Mouse (Mus musculus) embryonic stem cell, embryonic (primary cell): ENCODE results near the gene Exoc3l2.

Experiments used
- CTCF ChIA-PET, 4 experiments: fragments of 300-600 bp in 2 of 4; fragments of 350-600 bp in 2 of 4; sonication (Branson Sonifier 250); formaldehyde crosslinking; loops; one replicate each; lab custom pipeline; 2022; ENCODE audit warnings: inconsistent platforms in 2 of 4; lab: Charles Lee
- POLR2A ChIA-PET, 4 experiments: fragments of 300-600 bp in 2 of 4; fragments of 350-600 bp in 2 of 4; sonication (Branson Sonifier 250); formaldehyde crosslinking; loops; one replicate each; lab custom pipeline; 2022; ENCODE audit warnings: antibody characterized with exemption in 4 of 4, inconsistent platforms in 1 of 4; lab: Charles Lee

The Exoc3l2 gene

DNA sequence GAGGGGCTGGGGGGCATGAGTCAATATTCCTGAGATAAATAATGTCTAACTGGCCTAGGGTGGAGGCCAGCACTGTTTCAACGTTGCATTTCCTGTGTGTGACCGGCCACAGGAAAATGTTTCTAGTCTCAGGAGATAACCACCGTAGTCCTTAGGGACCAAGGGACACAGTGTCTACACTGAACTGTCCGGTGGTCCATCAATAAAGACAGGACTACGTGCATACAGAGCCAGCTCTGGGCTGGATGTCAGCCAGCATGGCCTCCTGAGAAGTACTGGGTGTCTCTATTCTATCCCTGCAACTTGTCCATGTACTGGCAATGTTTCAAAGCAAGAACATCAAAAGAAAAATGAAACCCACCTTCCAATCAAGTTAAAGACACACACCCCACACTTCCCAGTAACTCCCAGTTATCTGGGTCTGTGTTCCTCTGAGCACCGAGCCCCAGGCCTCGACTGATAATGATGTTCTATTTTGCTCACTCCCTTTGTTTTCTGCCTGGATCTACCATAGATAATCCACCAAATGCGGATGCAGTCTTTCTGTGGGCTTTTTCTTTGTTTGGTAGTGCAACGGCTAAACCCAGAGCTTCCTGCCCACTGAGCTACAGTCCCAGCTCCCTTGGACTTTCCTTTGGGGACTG is 21.6 kb upstream of the Exoc3l2 start:
- POLR2A ChIA-PET = no interaction called here

DNA sequence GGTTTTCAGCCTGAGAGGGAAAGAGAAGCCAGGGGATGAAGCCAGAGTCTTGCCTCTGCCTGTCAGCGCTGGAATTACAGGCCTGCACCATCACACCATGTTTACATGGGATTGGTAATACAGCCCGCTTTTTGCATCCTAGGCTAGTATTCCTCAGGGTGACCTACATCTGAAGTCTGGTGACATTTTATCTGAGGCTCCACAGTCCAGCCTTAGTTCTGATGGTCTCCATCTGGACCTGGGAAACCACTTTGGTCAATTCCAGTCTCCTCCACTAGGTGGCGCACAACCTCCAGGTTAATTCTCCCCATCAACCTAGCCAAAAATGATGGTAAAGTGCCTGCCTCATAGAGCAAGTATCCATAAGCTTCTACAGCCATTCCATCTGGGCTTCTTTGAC is 19.8 kb upstream of the Exoc3l2 start:
- ChIA-PET CTCF (interaction anchor here (0.5 to 2.1 kb wide), 47 partner anchors 8 to 306 kb away, joined by 3 to 10 read pairs (median 4); partner anchors contain the start of genes Exoc3l2 (in 2 of the 4) and Nkpd1 (in 2 of the 4)), POLR2A (interaction anchor here in 2 of 4 experiments (0.9 to 1.1 kb wide), 2 partner anchors 17 to 147 kb away, joined by 3 read pairs; no protein-coding TSS in a partner anchor)

More for the DNA sequence above, 21.6 kb upstream of the Exoc3l2 start:
- CTCF ChIA-PET = interaction anchor here in 3 of 4 experiments (0.5 to 1.7 kb wide), 3 partner anchors 9 to 13 kb away, joined by 3 to 4 read pairs (median 4); no protein-coding TSS in a partner anchor

DNA sequence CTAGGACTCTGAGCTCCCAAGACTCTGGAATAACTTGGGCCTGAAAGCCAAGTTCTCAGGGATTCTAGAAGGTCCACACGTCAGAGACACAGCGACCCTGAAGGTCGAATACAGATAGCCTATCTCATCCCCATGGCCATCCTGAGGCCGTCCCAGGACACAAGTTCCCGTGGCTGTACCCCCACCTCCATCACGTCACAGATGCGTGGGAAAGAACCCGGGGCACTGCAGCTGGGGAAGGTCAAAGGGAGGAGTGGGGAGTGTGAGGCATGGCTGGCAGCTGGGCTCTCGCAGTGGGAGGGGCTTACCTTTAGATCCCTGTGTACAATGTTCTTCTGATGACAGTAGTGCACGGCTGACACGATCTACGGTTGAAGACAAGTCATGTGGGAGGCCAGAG is 18.3 kb upstream of the Exoc3l2 start:
- ChIA-PET POLR2A (no interaction called here), CTCF (interaction anchor here in 3 of 4 experiments (0.7 to 1.6 kb wide), 6 partner anchors 12 to 145 kb away, joined by 3 to 10 read pairs (median 4); no protein-coding TSS in a partner anchor)

- POLR2A ChIA-PET = interaction anchor here in 2 of 4 experiments (0.6 to 1.7 kb wide), 5 partner anchors 14 to 42 kb away, joined by 3 to 6 read pairs (median 3); no protein-coding TSS in a partner anchor
- CTCF ChIA-PET = interaction anchor here in 1 of 4 experiments (1.6 kb wide), 1 partner anchor 142 kb away, joined by 7 read pairs; no protein-coding TSS in a partner anchor
Measured at GRCm38 (mm10) chr7:19447689-19448088, 15.4 kb upstream of the Exoc3l2 start.

DNA sequence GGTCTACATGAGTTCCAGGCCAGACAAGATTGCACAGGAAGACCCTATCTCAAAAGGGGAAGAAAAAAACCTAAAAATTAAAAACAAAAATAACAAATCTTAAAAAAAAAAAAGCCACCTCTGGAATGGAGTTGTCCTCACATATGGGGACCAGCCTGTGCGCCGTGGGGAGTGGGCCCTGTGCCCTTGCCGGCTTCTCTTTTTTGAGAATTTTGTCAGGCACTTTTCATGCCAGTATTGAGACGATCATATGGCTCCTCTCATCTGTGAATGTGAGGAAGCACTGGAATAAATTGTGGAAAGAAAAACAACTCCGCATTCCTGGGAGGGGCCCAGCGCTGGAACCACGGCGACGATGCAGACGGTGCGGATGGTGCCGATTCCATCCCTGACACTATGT is 14.0 kb upstream of the Exoc3l2 start:
- ChIA-PET POLR2A (interaction anchor here in 2 of 4 experiments (0.6 to 1.7 kb wide), 3 partner anchors 12 to 141 kb away, joined by 3 to 6 read pairs (median 4); no protein-coding TSS in a partner anchor), CTCF (interaction anchor here in 1 of 4 experiments (2.5 kb wide), 1 partner anchor 12 kb away, joined by 7 read pairs; no protein-coding TSS in a partner anchor)

DNA sequence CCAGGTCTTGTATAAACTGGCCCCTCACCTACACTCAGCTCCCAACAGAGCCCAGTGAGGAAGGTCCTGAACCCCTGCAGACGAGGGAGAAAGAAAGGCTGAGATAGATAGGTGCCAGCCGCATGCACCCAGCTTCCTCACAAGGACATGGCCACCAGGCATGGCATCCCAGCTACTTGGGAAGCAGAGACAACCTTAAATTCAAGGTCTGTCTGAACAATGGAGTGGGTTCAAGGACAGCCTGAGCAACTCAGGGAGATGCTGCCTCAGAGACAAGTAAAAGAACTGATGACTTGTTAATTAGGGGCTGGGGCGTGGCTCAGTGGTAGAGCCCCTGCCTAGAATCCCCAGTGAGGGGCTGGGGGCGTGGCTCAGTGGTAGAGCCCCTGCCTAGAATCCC is 7.9 kb upstream of the Exoc3l2 start:
- POLR2A ChIA-PET = interaction anchor here in 2 of 4 experiments (0.6 to 2.2 kb wide), 2 partner anchors 31 to 76 kb away, joined by 5 read pairs; no protein-coding TSS in a partner anchor

GRCm38 (mm10) chr7:19455819-19456495 is 7.2 kb upstream of the Exoc3l2 start:
- ChIA-PET CTCF (interaction anchor here in 3 of 4 experiments (0.5 to 1.7 kb wide), 6 partner anchors 24 to 420 kb away, joined by 3 to 9 read pairs (median 4); partner anchors contain the start of genes Bloc1s3 (in 1 of the 3) and Trappc6a (in 1 of the 3)), POLR2A (interaction anchor here in 1 of 4 experiments (1.0 to 2.2 kb wide), 3 partner anchors 14 to 75 kb away, joined by 4 to 5 read pairs (median 4); no protein-coding TSS in a partner anchor)

More for the DNA sequence above, 7.9 kb upstream of the Exoc3l2 start:
- CTCF ChIA-PET = interaction anchor here (0.5 to 2.0 kb wide), 6 partner anchors 11 to 421 kb away, joined by 3 to 9 read pairs (median 4); partner anchors contain the start of genes Bloc1s3 (in 1 of the 4), Ckm (in 1 of the 4) and Trappc6a (in 1 of the 4)

GRCm38 (mm10) chr7:19456628-19457027 is 6.5 kb upstream of the Exoc3l2 start:
- POLR2A ChIA-PET = interaction anchor here in 1 of 4 experiments (1.0 to 2.2 kb wide), 3 partner anchors 14 to 74 kb away, joined by 4 to 5 read pairs (median 4); no protein-coding TSS in a partner anchor
- CTCF ChIA-PET = interaction anchor here in 1 of 4 experiments (0.5 to 1.1 kb wide), 2 partner anchors 134 to 222 kb away, joined by 4 to 5 read pairs; no protein-coding TSS in a partner anchor

- POLR2A ChIA-PET = interaction anchor here in 3 of 4 experiments (0.6 to 1.4 kb wide), 3 partner anchors 30 to 313 kb away, joined by 3 to 5 read pairs (median 4); partner anchors contain the start of genes Bcam (in 1 of the 3) and Nectin2 (in 1 of the 3)
- CTCF ChIA-PET = interaction anchor here in 2 of 4 experiments (0.6 to 1.0 kb wide), 4 partner anchors 14 to 384 kb away, joined by 3 to 4 read pairs (median 3); no protein-coding TSS in a partner anchor
Measured at GRCm38 (mm10) chr7:19457414-19458071, 5.6 kb upstream of the Exoc3l2 start.

GRCm38 (mm10) chr7:19458072-19458486 is 5.1 kb upstream of the Exoc3l2 start:
- CTCF ChIA-PET = interaction anchor here in 3 of 4 experiments (0.6 to 1.0 kb wide), 4 partner anchors 11 to 32 kb away, joined by 3 to 5 read pairs (median 4); no protein-coding TSS in a partner anchor
- POLR2A ChIA-PET = interaction anchor here in 3 of 4 experiments (0.6 to 1.4 kb wide), 3 partner anchors 31 to 312 kb away, joined by 3 to 5 read pairs (median 4); partner anchors contain the start of genes Bcam (in 1 of the 3) and Nectin2 (in 1 of the 3)

DNA sequence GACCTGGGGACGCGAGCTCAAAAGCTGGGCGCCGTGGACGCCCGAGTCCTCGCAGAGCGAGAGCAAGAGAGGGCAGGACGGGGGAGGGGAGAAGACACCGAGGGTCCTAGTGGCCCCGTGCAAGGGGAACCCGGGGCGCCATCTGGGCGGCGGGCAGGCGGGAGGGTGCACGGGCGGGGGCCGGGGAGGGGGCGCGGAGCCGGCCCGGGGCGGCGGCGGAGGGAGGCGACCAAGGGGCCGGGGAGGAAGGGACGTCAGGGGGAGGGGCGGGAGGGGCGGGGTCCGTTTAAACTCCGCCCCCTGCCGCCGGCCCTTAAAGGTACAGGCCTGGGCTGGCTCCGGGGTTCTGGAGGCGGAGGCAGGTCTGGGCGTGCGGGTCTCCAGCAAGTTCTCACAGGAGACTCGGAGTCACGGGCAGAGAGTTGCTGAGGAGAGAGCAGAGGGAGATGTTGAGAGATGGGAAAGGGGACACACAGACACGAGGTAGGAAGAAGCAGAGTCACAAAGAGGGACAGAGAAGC is 4.5 kb upstream of the Exoc3l2 start, which contains the start of gene Mark4:
Gene Mark4, minus strand, starts transcription at position 231 of the 521 bp plus-strand sequence.
- CTCF ChIA-PET = interaction anchor here in 3 of 4 experiments (0.6 to 1.0 kb wide), 4 partner anchors 11 to 203 kb away, joined by 3 to 5 read pairs (median 3); no protein-coding TSS in a partner anchor
- POLR2A ChIA-PET = interaction anchor here in 2 of 4 experiments (1.1 to 1.4 kb wide), 2 partner anchors 31 to 312 kb away, joined by 3 to 5 read pairs; partner anchors contain the start of gene Bcam (in 1 of the 2)

GRCm38 (mm10) chr7:19459144-19459870 is 3.8 kb upstream of the Exoc3l2 start:
- POLR2A ChIA-PET = interaction anchor here in 2 of 4 experiments (0.5 to 1.0 kb wide), 5 partner anchors 28 to 211 kb away, joined by 3 read pairs; no protein-coding TSS in a partner anchor

DNA sequence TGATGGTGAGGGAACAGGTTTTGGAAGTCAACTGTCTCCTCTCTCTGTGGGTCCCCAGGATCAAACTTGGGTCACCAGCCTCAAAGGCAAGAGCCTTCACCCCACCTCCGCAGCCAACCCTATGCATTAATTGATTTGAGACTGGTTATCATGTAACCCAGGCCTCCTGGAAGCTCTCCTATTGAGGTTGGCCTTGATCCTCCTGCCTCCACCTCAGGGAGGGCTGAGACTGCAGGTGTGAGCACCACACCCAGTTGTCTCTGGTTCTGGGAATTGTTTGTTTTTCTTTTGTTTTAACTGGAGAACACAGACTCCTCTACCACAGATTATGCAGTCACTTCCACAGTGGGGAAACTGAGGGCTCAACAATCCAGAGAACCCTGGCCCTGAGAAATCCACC is 2.6 kb upstream of the Exoc3l2 start:
- POLR2A ChIA-PET = interaction anchor here (0.6 to 1.9 kb wide), 5 partner anchors 9 to 144 kb away, joined by 3 to 7 read pairs (median 3); partner anchors contain the start of genes Gemin7 (in 1 of the 4) and Zfp296 (in 1 of the 4)
- CTCF ChIA-PET = interaction anchor here (0.6 to 3.1 kb wide), 17 partner anchors 9 to 255 kb away, joined by 3 to 16 read pairs (median 4); partner anchors contain the start of genes Cd3eap (in 1 of the 4) and Ppp1r13l (in 1 of the 4)

More at GRCm38 (mm10) chr7:19459144-19459870, 3.8 kb upstream of the Exoc3l2 start:
- CTCF ChIA-PET = interaction anchor here in 2 of 4 experiments (0.5 to 1.3 kb wide), 3 partner anchors 23 to 177 kb away, joined by 4 to 5 read pairs (median 4); no protein-coding TSS in a partner anchor

- POLR2A ChIA-PET = interaction anchor here in 3 of 4 experiments (0.5 to 1.9 kb wide), 12 partner anchors 8 to 128 kb away, joined by 3 to 7 read pairs (median 4); no protein-coding TSS in a partner anchor
Measured at GRCm38 (mm10) chr7:19461488-19461887, 1.6 kb upstream of the Exoc3l2 start.

GRCm38 (mm10) chr7:19462443-19462842 is 688 bp upstream of the Exoc3l2 start:
- ChIA-PET CTCF (interaction anchor here (0.5 to 3.1 kb wide), 22 partner anchors 7 to 1004 kb away, joined by 3 to 16 read pairs (median 3); partner anchors contain the start of genes Ckm (in 1 of the 4), Klc3 (in 1 of the 4) and Ppp1r37 (in 1 of the 4)), POLR2A (interaction anchor here in 3 of 4 experiments (0.6 to 1.9 kb wide), 11 partner anchors 9 to 127 kb away, joined by 3 to 4 read pairs (median 3); no protein-coding TSS in a partner anchor)

More at GRCm38 (mm10) chr7:19461488-19461887, 1.6 kb upstream of the Exoc3l2 start:
- CTCF ChIA-PET = interaction anchor here (0.6 to 3.1 kb wide), 40 partner anchors 8 to 158 kb away, joined by 3 to 16 read pairs (median 4); partner anchors contain the start of genes Nkpd1 (in 1 of the 4) and Ppp1r37 (in 1 of the 4)
